17 mouse cellular contexts compared by ENCODE assay signal in the genomic region with DNA sequence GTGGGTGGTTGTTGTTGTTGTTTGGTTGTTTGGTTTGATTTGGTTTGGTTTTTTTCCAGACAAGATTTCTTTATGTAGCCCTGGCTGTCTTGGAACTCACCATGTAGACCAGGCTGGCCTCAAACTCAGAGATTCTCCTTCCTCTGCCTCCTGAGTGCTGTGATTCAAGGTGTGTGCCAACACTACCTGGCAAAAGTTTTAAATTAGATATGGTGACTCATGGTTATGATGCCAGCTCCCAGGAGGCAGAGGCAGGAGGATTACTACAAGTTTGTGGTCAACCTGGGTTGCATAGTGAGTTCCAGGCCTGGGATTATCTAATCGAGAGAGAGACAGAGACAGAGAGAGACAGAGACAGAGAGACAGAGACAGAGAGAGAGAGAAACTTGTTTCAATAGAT. TPM values are rescaled to one million over a fixed set of nuclear protein-coding genes. Genes with fewer than 3 reads are reported as not detected.
DNase-seq lines count a peak whose midpoint lies in the region; ATAC-seq and TF ChIP-seq lines count a peak whose summit lies in the region.
"Had no signal": no experiment of that assay in that cellular context is flagged by ENCODE, and none has a peak within 500 bp of the region (broad histone marks: within the 10 kb centered on the region; RNA-seq: fewer than 3 reads in every experiment).

No protein-coding gene starts in this region.

- H3K36me3 ChIP-seq in heart, embryonic 14.5 days (ENCODE audit: control insufficient read depth, insufficient read depth, low read length) = no peaks in the 10 kb centered on the region
- no peaks in the 10 kb centered on the region for H3K36me3 ChIP-seq in kidney, postnatal 0 days (ENCODE audit: insufficient read depth, low read length)
- H3K36me3 ChIP-seq: embryonic facial prominence, embryonic 12.5 days; hindbrain, embryonic 10.5 days; midbrain, embryonic 13.5 days; neural tube, embryonic 12.5 days had no signal

- TF ChIP-seq CTCF in kidney, postnatal 0 days (IDR thresholded peaks at IDR 0.05; ENCODE audit: low read depth) = no peak

- no peaks in the 10 kb centered on the region for H3K9me3 ChIP-seq in heart, embryonic 14.5 days (ENCODE audit: control insufficient read depth, low read length)
- no peaks in the 10 kb centered on the region for H3K9me3 ChIP-seq in kidney, postnatal 0 days (replicated peaks; ENCODE audit: low read length)
- H3K9me3 ChIP-seq: embryonic facial prominence, embryonic 12.5 days; hindbrain, embryonic 10.5 days; midbrain, embryonic 13.5 days; neural tube, embryonic 12.5 days had no signal

- peak overlapping the region; percentile 80 to 88 for H3K27ac ChIP-seq in heart, embryonic 14.5 days (replicated peaks in 1 of 2; ENCODE audit: control insufficient read depth in 1 of 2, insufficient read depth in 1 of 2, low read depth in 2 of 2, low read length in 2 of 2)
- H3K27ac ChIP-seq in kidney, postnatal 0 days = peak overlapping the region; percentile 51
- peak overlapping the region; percentile 57 for H3K27ac ChIP-seq in brown adipose tissue, adult 24 weeks (replicated peaks; ENCODE audit: low read depth, low read length)
- H3K27ac ChIP-seq: embryonic facial prominence, embryonic 12.5 days; hindbrain, embryonic 10.5 days; macrophage; midbrain, embryonic 13.5 days; neural tube, embryonic 12.5 days had no signal

- ATAC-seq in heart, embryonic 14.5 days (ENCODE audit: insufficient number of reproducible peaks, insufficient read depth, low FRiP score, low read depth) = no peak
- no peak for ATAC-seq in kidney, postnatal 0 days (replicated peaks; ENCODE audit: low FRiP score, low read depth)
- no peak for ATAC-seq in erythroblast, adult 5-6 weeks (replicated peaks; ENCODE audit: low FRiP score, poor library complexity, severe bottlenecking)
- ATAC-seq: forebrain, embryonic 14.5 days; midbrain, embryonic 13.5 days had no signal

- intact Hi-C loops in heart, postnatal 25 days (cut with DNase I) = loop anchor here (5.0 kb wide), 2 partner anchors 37 to 197 kb away; partner anchors contain the start of gene Ccr10

- no peak overlapping the region for H3K4me3 ChIP-seq in heart, embryonic 14.5 days (ENCODE audit: control insufficient read depth in 1 of 2, insufficient read depth in 1 of 2, low read depth in 1 of 2, low read length in 2 of 2)
- H3K4me3 ChIP-seq in kidney, postnatal 0 days (replicated peaks; ENCODE audit: low read depth, low read length) = no peak overlapping the region
- H3K4me3 ChIP-seq in brown adipose tissue, adult 24 weeks (ENCODE audit: insufficient read depth, low read depth, low read length) = no peak overlapping the region
- H3K4me3 ChIP-seq: embryonic facial prominence, embryonic 12.5 days; hindbrain, embryonic 10.5 days; midbrain, embryonic 13.5 days; neural tube, embryonic 12.5 days had no signal

- no peaks in the 10 kb centered on the region for H3K27me3 ChIP-seq in heart, embryonic 14.5 days (ENCODE audit: control insufficient read depth, insufficient read depth, low read length)
- no peaks in the 10 kb centered on the region for H3K27me3 ChIP-seq in kidney, postnatal 0 days (ENCODE audit: insufficient read depth, low read length)

- H3K9ac ChIP-seq in heart, embryonic 14.5 days (ENCODE audit: low read length) = no peak overlapping the region
- H3K9ac ChIP-seq in kidney, postnatal 0 days (ENCODE audit: low read depth, low read length) = no peak overlapping the region
- H3K9ac ChIP-seq: embryonic facial prominence, embryonic 12.5 days; midbrain, embryonic 13.5 days; neural tube, embryonic 12.5 days had no signal

- WGBS in heart, embryonic 14.5 days = 69% methylated on average over 1 of the region's 1 CpGs
- WGBS in kidney, postnatal 0 days = 79% methylated on average over 1 of the region's 1 CpGs

- H3K4me1 ChIP-seq in heart, embryonic 14.5 days (ENCODE audit: control insufficient read depth in 2 of 2, insufficient read depth in 2 of 2, low read length in 2 of 2) = peaks cover 13 to 22% of the 10 kb centered on the region in 2 experiments
- H3K4me1 ChIP-seq in kidney, postnatal 0 days (replicated peaks; ENCODE audit: insufficient read depth, low read length) = no peaks in the 10 kb centered on the region
- H3K4me1 ChIP-seq in brown adipose tissue, adult 24 weeks (ENCODE audit: control insufficient read depth, insufficient read depth, insufficient read length, low read length) = peaks cover 15% of the 10 kb centered on the region; the same call in 1 of the 2 replicates
- H3K4me1 ChIP-seq: embryonic facial prominence, embryonic 12.5 days; neural tube, embryonic 12.5 days had no signal

- no peak overlapping the region for H3K4me2 ChIP-seq in heart, embryonic 14.5 days (ENCODE audit: low read length)
- no peak overlapping the region for H3K4me2 ChIP-seq in kidney, postnatal 0 days (ENCODE audit: low read length)
- H3K4me2 ChIP-seq: embryonic facial prominence, embryonic 12.5 days; midbrain, embryonic 13.5 days; neural tube, embryonic 12.5 days had no signal

- no peak for DNase-seq in heart, postnatal 25 days (ENCODE audit: low spot score)
- no peak for DNase-seq in kidney, postnatal 0 days (ENCODE audit: low spot score)
- DNase-seq in kidney, adult 8-10 months = no peak
- DNase-seq in 3T3-L1 (ENCODE audit: low read depth, low spot score) = peak; percentile 62
- no peak for DNase-seq in embryo, embryonic 11 days
- DNase-seq: cerebellum, postnatal 25 days; right cerebral cortex, postnatal 4 days; thymus, postnatal 36 days had no signal

RNA-seq across cellular contexts. Expression of gene Cavin1, which starts 9.8 kb away (rescaled TPM):
- polyA plus RNA-seq in heart, embryonic 14.5 days (2014; fragmentation: Nextera tagmentation; extraction: Ambion mirVana) = 200 and 204 TPM in 2 replicates
- total RNA-seq in heart, postnatal 25 days (2021) = 100 to 1,000 TPM; 275 to 277 TPM
- 143 and 156 TPM in 2 replicates for polyA plus RNA-seq in kidney, postnatal 0 days (2015; fragmentation: Nextera tagmentation; extraction: Ambion mirVana)
- 242 and 279 TPM in 2 replicates for polyA plus RNA-seq in brown adipose tissue, adult 24 weeks (2012; ENCODE audit: insufficient read depth, insufficient read length, missing spikeins)
- 0.63 TPM in 1 of 2 replicates, not detected in the other for total RNA-seq in erythroblast, adult 5-6 weeks (2015; ENCODE audit: low replicate concordance)
- 1.1 TPM in 1 of 2 replicates, not detected in the other for total RNA-seq in erythroblast, adult 5-6 weeks (2017; ENCODE audit: low replicate concordance)

RNA-seq across cellular contexts. Expression of gene Atp6v0a1, which starts 28.8 kb away (rescaled TPM):
- 54.8 and 57.2 TPM in 2 replicates for polyA plus RNA-seq in heart, embryonic 14.5 days (2014; fragmentation: Nextera tagmentation; extraction: Ambion mirVana)
- 10 to 100 TPM; 84.7 to 87.3 TPM for total RNA-seq in heart, postnatal 25 days (2021)
- 33.8 and 35.1 TPM in 2 replicates for polyA plus RNA-seq in kidney, postnatal 0 days (2015; fragmentation: Nextera tagmentation; extraction: Ambion mirVana)
- 26.1 and 26.7 TPM in 2 replicates for polyA plus RNA-seq in brown adipose tissue, adult 24 weeks (2012; ENCODE audit: insufficient read depth, insufficient read length, missing spikeins)
- 487 and 539 TPM in 2 replicates for total RNA-seq in erythroblast, adult 5-6 weeks (2015; ENCODE audit: low replicate concordance)
- 528 and 748 TPM in 2 replicates for total RNA-seq in erythroblast, adult 5-6 weeks (2017; ENCODE audit: low replicate concordance)

RNA-seq across cellular contexts. Expression of gene Stat3, which starts 41.1 kb away (rescaled TPM):
- 51.8 and 53.3 TPM in 2 replicates for polyA plus RNA-seq in heart, embryonic 14.5 days (2014; fragmentation: Nextera tagmentation; extraction: Ambion mirVana)
- 100 to 1,000 TPM in 1 of 2 experiments, 10 to 100 TPM in 1; 91.3 to 119 TPM for total RNA-seq in heart, postnatal 25 days (2021)
- 48.0 and 51.8 TPM in 2 replicates for polyA plus RNA-seq in kidney, postnatal 0 days (2015; fragmentation: Nextera tagmentation; extraction: Ambion mirVana)
- 18.8 and 20.9 TPM in 2 replicates for polyA plus RNA-seq in brown adipose tissue, adult 24 weeks (2012; ENCODE audit: insufficient read depth, insufficient read length, missing spikeins)
- total RNA-seq in erythroblast, adult 5-6 weeks (2015; ENCODE audit: low replicate concordance) = 16.7 and 43.4 TPM in 2 replicates
- total RNA-seq in erythroblast, adult 5-6 weeks (2017; ENCODE audit: low replicate concordance) = 37.8 and 51.4 TPM in 2 replicates
